Mouse (Mus musculus) adrenal gland, postnatal 10 days (tissue): ENCODE measurements around the gene Arhgap10. TPM values are rescaled to one million over a fixed set of nuclear protein-coding genes. Genes with fewer than 3 reads are reported as not detected.

Experiments
- DNase-seq: peaks from one replicate; pipeline ENCODE4 v3.0.0; 2021; ENCODE audit warnings: mixed read lengths
- total RNA-seq, 2 experiments: library from RNA; stranded (reverse); gene quantifications; 2 replicates each; pipeline ENCODE4 v1.2.3; 2021

Gene Arhgap10
- total RNA-seq, 2 experiments from 2014 or later: 20.9 to 29.4 TPM

DNA sequence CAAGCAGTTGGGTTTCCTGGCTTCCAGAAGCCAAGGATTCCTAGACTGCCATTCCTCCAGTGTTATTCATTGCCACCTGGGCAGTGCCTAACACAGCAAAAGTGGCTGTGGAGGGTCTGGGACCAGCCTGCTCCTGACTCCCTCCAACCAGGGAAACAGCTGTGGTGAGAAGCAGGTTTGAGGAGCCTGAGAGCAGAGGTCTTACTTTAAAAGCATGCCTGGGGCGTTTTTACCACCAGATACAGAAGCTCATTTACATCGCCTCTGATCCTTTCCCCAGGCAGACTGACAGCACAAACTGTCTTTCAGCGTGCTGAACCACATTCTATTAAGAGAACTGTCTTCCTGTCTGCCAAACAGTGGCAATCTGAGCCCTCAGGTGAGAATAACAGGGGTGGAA lies 237.8 kb downstream of the Arhgap10 start:
- no peak for DNase-seq

DNA sequence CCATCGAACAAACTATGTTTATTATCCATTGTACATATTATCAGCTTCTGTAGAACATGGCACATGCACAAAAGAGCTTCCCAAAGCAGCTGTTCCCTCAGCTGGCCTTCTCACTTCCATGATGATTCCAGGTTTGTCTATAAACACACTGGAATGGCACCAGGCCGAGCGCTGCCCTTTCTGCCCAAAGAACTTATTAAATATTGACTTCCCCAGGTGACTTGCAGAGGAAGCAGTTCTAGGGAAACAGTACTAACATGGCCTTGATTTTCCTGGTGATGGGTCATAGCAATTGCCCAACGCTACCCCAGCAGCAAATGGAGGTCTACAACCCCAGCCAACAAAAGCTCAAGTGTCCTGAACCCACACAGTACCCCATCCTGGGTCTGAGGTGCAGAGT lies 239.5 kb downstream of the Arhgap10 start:
- no peak for DNase-seq

DNA sequence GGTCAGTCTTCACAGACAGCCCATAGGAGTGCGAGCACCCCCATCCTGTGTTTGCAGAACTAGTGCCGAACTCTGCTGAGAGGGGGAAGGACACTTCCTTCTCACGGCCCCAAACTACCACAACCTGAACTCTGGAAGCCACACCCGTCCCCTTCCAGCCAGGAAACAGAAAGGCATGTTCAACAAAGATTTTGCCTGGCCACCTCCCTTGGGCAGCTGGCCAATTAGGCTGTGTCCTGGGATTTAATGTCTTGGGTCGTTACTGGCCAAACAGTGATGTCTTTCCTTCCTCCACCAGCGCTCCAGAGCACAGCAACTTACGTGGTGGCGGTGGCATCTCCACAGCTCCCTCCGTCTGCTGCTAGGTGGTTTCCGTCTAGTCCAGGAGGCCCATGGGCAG lies 240.9 kb downstream of the Arhgap10 start:
- peak; percentile 42 for DNase-seq

DNA sequence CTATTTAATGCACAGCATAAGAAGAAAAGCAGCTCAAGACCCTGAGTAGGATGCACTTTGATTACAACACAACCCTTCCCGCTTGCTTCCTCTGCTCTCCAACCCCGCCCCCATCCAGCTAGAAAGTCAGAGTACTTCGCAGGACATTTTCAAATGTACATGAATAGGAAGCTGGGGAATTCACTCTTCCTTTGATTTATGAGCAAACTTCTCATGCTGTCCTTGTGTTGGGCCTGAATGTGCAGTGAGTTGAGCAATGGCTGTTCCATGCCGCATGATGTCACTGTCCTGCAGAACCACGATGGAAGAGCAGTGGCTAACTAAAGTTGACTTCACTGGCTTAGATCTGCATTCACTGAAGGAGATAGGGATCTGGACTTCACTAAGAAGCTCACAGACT lies 242.2 kb downstream of the Arhgap10 start:
- peak; percentile 25 for DNase-seq

DNA sequence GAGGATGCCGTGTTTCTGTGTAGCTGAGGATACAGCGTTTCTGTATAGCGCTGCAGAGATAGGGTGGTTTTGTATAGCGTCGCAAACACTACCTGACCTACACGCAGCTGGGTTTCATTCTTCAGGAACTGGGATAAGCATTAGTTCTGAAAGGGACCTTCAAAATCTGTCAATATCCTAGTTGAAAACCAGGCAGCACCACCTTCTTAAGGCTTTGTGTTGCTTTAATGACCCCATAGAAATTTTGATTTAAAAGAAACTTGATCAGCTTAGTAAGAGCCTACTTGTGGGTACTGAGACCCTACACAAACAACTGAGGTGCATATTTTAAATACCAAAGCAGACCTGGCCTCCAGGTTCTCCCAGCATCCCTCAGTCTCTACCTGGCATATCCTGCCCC lies 245.6 kb downstream of the Arhgap10 start:
- no peak for DNase-seq

DNA sequence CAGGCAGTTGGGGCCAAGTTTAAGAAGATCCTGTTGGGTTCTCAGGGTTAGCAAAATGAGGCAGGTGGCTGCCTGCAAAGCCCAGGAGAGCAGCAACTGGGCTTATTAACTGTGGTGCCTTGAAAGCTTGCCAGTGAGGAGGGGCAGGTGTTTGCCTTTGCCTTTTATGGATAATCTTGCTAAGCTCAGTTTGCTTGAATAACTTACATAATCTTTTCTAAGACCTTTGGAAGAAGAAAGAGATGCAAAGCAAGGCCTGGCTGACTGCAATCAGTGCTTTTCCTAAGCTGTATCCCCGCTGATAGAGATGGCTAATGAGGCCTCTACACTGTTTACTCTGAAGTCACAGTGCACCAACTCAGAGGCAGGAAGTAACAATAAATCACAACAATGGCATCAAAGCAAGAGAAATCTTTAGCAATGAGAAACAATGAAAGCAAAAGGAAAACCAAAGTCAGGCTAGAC lies 249.8 kb downstream of the Arhgap10 start:
- DNase-seq: no peak

DNA sequence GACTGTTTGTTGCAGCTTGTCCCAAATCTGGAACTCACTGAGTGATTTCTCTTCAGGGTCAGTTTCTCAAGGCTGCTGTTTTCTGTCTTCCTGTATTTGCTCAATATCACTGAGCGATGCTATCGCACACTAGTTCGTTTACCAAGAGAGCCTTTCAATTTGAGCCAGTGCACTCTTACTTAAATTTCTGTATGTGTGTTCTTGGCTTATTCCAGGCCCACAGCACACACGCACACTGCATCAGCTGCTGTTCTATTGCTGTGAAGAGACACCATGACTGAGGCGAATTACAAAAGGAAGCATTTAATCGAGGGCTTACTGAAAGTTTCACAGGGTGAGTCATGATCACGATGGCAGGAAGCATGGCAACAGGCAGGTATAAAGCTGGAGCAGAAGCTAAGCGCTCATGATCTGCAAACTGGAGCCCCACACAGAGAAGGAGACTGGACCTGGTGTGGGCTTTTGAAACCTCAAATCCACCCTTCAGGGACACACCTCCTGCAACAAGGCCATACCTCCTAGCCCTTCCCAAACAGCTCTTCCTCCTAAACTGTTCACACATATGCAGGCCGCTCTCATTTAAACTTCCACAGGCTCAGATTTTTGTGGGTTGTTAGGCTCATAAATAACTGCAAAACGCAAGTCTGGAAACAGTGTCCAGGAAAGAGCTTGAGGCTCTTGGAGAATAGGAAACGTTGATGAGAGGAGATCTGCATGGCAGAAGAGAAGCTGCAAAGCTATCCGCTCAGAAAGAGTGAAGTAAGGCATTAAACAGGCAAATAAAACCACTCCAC lies 255.3 kb downstream of the Arhgap10 start:
- no peak for DNase-seq

DNA sequence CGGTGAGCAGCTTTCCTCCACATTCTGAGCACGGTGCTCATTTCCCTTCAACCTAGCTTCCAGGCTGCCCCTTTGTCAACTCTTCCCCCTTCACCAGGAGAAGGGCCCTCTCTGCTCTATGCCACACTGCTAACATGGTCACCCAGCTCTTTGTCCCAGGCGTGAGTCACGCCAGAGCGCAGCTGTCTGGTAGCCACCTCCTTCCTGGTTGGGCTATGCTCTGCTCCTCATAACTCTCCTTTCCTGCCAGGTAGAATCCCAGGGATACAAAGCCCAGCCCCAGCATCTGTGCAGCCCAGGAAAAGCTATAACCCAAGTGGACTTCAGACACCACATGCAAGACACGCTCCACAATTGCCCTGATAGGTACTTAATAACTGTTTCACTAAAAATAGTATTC lies 256.5 kb downstream of the Arhgap10 start:
- DNase-seq: no peak

DNA sequence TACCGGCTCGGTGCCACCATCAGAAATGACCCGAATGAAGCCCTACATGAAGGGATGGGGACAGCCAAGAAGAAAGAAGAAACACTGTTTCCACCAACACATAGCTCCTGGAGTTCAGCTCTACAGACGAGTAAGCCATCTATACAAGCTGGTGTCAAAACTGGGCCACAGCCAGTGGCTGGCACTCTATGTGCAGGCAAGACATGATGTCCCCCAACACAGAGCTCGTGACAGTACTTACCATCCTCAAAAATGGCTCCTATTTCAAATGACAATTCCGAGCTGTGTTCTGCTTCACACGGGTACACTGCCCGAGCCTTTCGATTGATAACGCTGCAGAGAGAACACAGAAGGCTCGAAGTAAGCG lies 260.7 kb downstream of the Arhgap10 start:
- DNase-seq: no peak

DNA sequence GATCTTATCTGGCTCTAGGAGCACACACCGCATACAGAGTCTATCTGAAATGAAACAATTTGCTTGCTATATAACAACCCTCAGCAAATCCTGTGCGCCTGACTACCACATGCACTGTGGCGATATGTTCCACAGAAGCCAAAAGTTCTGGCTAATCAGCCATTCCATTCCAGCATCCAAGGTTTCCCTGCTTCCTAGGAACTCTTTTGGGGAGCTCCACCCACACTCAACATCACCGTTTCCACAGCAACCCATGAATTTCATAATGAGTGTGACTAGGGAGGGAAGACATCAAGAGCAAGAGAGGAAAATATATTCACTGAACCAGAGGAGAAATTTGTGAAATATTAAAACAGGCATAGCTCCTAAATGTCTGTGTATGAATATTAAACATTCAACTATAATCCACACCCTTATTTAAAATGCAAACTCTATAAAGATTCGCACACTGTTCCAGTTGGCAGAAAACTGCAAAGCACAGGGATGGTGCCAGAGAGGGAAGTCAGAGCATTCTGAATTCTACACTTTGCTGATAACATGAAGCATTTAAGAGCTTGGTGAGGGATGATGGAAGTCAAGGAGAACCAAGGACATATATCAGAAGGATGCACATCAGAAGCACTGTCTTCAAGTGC lies 261.2 kb downstream of the Arhgap10 start:
- no peak for DNase-seq

DNA sequence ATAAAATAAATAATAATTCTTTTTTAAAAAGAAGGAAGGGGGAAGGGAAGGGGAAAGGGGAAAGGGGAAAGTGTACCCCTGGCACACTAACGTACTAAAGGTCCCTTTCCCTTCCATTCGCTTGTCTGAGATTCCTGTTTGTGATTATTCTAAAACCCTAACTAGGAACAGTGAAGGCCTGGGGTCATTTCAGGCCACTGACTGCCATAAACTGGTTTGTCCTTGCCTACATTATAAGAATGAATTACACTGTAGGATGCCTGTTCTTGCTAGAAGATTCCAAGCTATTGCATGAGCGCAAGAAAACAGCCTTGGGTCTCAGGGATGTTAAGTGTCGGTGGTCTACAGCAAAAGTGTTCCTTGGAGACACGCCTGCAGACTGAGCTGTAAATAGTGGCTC lies 263.3 kb downstream of the Arhgap10 start:
- DNase-seq: no peak

DNA sequence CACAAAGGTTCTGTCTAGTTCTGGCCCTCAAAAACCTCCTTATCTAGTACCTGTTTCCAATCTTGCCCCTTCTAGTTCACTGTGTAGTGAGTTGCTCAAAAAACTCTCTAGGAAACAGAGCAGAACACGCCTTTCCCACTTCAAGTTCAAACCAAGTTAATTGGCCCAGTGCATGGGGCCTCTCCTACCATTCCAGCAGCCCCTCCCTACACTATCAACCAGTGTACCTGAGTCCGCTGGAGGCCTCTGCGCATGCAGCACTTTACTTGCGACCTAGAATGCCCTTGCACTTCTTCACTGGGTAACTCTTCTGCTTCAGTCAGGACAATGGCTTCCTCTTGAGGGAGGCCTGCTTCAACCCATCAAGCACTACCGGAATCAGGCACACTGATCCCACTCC lies 266.6 kb downstream of the Arhgap10 start:
- DNase-seq: no peak

DNA sequence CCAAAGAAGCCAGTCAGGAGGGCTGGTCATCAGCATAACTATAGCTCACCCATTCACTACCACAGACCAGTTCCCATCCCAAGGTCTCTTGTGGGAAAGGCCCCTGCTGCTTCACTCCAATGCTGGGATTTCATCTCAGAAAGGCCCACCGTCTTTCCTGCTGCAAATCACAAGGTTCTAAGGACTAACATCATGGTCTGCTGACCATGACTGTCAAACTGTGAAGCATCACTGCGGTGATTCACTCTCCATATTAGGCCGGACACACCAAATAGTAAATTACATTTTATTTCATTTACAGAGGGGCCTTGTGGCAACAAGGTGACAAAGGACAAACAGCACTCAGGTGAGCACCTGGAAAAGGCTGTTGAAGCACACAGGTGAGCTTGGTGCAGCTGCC lies 267.7 kb downstream of the Arhgap10 start:
- no peak for DNase-seq

DNA sequence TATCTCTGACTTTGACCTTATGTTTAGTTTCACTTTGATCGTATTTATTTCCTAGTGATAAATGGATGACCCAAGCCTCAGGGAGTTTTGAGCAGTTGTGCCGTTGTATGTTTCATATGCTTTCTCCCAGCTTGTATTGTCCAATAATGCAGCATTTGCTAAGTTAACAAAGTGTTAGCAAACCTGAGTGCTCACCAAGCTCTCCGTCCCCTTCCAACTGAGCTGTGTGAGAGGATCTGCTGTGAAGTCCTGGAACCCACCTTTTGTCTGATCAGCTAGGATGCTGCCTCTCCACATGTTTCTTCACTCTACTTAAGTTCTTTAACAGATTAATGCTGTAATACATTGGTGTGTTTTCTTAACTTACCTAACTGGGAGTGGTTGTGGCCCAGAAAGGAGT lies 276.4 kb downstream of the Arhgap10 start:
- no peak for DNase-seq

DNA sequence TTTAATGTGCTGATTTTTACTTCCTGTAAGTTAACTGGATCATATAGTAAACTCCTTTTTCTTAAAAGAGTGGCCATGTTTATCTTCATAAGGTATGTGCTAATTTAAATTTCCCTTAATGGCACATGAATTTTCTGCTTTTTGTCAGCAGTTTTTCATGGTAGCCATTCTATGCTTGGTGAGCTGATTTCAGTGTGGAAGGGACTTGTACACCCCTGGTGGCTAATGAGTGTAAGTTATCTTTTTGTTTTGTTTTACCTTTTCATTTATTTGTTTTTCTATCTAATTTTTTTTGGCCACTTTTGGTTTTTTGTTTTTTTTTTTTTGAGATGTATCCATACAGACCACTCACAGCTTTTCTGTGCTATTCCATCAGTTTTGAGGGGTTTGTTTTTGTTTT lies 278.3 kb downstream of the Arhgap10 start:
- DNase-seq: no peak

DNA sequence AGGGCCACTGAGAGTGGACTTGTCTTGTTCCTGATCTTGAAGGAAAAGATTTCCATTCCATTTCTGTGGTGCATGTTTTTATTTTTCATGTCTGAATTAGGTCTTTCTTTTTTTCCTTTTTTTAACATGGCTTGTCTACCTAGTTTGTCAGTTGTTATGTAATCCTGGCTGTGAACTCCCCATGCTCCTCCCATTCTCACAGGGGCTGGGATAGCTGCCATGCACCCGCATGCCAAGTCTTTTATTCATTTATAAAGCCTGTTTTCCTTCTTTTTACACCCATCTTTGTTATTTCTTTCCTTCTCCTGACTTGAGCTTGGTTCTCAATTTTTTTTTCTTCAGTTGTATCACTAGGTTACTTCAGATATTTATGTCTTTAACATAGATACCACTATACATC lies 281.1 kb downstream of the Arhgap10 start:
- DNase-seq: peak; percentile 48

DNA sequence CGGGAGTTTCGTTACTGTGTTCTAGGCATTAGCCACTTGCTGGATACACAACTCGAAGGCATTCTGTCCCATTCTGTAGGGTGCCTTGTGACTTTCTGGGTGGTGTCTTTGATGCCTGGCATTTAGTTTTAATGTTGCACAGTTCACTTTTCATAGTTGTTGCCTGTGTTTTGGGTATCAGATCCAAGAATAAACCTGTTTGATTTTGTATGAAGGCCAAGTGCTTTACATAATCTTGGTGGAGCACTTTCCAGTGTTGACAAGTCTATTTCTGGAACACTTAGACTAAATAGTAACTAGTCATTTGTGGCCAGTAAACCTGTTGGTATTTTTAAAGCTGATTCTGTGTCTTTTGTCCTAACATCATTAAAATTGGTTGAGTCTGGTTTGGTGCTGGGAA lies 285.3 kb downstream of the Arhgap10 start:
- DNase-seq: no peak

DNA sequence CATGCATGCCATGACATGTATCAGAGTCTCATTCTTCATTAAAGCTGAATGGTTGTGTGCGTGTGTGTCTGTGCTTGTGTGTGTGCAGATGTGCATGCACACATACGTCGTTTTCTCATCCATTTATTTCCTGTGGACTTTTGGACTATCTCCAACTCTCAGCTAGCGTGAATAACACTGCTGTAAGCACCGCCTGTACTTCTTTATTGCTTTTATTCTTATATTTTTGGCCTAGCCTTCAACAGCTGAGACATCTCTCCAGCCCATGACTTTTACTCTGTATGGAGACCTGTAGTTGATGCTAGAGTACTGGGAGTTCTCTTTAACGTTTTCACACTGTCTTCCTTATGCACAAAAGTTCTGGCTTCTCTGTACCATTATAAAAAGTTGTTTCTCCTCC lies 285.9 kb downstream of the Arhgap10 start:
- no peak for DNase-seq

DNA sequence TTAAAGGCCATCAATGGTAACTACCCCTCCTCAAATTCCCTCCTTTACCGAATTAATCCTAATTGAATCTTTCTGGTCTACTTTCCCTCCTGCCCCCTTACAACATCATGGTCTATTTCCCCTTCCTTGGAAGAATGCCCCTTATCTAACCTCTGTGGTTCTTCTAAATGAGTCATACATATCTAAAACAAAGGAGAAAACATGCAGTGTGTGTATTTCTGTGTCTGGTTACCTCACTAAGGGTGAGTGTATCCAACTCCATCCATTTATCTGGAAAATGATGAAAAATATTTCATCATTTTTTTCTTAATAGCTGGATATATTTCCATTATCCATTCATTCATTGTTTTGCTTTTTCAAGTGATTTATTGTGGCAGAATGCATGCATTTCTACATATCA lies 286.5 kb downstream of the Arhgap10 start:
- DNase-seq: no peak

DNA sequence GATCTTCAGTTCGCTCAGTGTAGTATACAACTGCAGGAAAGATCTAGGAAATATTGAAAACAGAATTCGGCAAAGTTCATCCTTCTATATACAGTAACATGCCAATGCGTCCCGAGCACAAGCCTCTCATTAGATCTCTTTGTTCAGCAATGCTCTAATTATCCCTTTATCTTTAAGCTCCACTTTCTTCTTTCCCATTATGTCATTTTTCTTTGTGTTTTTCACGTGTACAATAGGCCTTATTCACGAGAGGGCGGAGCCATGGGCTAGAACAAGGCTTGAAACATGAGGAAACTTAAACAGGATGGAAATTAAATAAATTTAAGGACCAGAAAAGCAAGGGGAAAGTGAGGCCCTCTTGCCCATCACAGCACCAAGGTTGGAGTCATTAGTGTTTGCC lies 289.1 kb downstream of the Arhgap10 start:
- no peak for DNase-seq

DNA sequence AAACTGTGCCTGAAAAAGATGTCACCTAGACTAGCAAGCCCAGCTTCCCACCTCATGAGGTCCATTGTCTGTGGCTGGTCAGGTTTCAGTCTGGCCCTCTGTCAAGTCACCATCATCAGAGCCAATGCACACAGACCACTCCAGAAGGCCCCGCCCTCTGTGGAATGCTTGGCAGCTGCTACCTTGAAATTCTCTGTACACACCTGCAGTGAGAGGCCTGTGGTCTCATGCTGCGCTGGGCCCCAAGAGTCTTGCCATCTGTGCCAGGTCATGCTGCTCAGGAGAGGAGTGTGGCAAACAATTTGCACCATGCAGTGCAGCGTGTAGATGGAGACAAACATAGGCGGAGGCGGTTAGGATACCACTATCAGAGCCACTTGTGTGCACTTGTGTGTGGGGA lies 290.0 kb downstream of the Arhgap10 start:
- no peak for DNase-seq

DNA sequence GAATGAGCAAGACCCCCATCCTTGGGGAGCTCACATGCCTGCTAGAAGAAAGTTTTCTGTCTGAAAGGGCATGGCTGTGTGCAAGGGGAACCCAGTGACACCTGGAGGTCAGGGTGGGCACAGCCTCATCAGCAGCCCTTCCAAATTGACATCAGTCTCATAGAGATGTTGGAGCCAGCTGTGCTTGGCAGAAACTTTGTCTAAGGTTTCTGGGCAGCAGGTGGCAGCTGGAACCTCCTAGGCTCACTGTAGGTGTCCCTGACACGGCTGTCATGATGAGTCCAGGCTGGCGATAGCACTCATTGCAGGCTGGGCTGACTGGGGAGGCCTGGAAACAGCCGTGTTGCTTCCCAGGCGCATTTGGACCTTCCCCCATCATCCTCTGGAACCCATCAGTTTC lies 294.6 kb downstream of the Arhgap10 start:
- no peak for DNase-seq

DNA sequence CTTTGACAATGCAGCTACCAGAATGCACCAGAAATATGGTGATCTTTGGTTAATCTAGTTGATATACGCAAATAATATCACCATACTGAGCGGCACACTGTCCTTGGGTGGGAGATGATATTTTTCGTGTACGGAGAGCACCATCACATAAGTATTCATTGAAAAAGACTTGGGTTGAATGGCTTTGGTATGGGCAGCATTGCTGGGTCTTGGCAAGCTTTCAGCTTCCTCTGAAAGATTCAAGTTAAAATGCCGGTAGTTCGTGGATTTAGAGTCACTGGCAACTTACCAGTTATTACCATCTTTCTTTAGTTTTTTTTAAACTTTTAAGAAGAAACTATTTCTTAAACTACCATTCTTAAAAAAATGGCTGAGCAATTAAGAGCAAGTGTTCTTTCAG lies 302.6 kb downstream of the Arhgap10 start:
- no peak for DNase-seq

DNA sequence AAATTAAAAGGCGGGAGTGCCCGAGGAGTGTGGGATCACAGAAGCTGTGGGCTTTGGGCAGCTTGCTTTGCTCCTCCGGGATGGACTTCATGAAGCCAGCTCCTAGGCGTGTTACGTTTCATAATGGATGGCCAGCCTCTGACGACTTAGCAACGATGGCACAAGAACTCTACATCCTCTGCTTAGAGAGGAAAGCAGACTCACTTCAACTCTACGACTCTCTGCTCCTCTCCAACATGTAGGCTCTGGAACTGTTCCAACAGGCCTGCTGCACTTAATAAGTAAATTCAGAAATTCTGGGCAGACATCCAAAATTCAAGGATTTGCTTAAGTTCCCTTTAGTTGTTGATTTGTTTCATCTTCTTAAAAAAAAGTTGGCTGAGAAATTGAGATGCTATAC lies 303.1 kb downstream of the Arhgap10 start:
- DNase-seq: peak; percentile 28
